Mouse (Mus musculus) brain, adult 2 months (tissue): ENCODE measurements around the gene Ddx28.
A peak's percentile ranks its signal among the peaks of the same experiment; 100 is the strongest.

Source experiments
- DNase-seq: peaks from one replicate; pipeline ENCODE4 v3.0.0; 2011; ENCODE audit warnings: low read depth, low spot score

The Ddx28 gene

DNA sequence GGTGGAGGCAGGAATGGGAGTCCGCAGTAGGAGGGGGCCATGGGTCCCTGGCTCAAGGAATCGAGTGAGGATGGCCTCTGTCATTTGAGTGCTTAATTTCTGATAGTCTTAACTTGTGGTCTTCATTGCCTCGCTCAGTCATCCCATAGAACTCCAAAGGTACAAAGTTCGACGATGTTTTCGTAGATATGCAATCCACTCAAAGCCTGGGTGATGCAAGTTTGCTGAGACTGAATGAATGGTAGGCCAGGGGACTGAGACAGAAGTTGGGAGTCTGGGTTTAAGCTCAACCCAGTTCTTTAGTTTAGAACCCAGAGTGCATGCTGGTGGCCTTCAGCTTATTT, at the start of gene Ddx28:
TSS of gene Ddx28 (minus strand) at position 240 of the 344 bp plus-strand sequence.
- DNase-seq: no peak

- no peak for DNase-seq
Measured at GRCm38 (mm10) chr8:106060521-106060920, 48.8 kb upstream of the Ddx28 start.

GRCm38 (mm10) chr8:106059613-106060371, 48.1 kb upstream of the Ddx28 start:
- DNase-seq: peak; percentile 67

DNA sequence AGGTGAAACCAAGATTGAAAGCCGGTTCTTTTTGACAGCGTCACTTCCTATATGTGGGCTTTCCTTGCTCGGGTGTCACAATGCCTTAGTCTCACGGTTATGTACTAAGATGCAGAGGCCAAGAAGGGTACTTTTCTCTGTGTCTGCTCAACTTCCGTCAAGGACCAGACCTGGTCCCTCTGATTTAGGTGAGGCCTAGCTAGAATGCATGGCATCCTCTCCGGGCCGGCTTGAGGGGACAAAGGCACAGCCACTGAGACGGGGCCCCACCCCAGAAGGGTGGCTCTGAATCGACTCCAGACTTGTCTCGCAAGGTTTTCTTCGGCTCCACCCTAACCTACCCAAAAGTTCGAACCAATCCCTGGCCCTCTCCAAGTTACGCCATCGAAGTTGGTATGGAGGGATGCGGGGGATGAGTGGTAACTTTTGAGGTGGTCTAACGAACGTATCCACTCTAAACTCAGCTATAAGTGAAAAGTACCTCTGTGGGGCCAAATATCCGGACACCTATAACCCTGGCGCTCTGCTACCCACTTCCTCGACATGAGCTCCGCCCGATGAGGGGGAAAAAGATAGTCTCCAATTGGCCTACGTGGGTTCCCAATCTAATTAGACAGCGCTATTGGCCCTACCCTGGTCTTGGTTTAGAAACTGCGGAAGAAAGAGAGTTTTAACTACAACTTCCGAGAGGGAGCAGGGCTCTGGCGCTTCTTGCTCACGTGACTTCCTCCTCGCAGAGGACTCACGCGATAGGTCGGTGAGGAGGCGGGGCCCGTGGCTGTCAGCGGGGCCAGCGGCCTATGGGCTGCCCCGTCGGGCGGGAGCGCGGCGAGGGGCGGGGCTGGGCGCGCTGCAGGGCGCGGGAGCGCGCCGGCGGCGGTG, 47.3 kb upstream of the Ddx28 start, which contains the start of gene Nfatc3:
TSS of gene Nfatc3 (plus strand) at position 110 of the 882 bp plus-strand sequence.
- peak; percentile 99 for DNase-seq

DNA sequence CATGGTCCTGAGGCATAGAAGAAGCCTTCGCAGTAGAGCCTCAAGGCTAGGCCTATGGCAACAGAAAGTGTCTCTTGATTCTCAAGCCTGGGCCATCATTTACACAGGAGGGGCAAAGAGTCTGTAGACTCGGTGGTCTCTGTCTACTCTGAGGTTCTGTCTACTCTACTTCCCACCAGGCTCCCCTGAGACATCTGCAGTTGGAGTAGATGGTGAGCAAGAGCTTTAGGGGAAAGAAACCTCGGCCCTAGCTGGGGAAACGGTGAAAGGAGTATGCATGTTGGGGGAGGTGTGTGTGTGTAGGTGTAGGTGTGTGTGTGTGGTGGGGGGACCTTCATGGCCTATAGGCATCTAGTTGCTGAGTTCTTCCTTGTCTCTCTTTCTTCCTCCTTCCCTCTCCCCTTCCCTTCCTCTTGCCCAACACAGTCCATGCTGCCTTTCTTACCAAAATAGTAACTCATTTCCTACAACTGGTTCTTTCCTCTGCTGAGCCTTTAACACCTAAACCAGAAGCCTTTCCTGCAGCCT, 44.8 kb upstream of the Ddx28 start:
- DNase-seq: no peak

- no peak for DNase-seq
Measured at GRCm38 (mm10) chr8:106055038-106055437, 43.4 kb upstream of the Ddx28 start.

- DNase-seq: no peak
Measured at GRCm38 (mm10) chr8:106054190-106054811, 42.6 kb upstream of the Ddx28 start.

DNA sequence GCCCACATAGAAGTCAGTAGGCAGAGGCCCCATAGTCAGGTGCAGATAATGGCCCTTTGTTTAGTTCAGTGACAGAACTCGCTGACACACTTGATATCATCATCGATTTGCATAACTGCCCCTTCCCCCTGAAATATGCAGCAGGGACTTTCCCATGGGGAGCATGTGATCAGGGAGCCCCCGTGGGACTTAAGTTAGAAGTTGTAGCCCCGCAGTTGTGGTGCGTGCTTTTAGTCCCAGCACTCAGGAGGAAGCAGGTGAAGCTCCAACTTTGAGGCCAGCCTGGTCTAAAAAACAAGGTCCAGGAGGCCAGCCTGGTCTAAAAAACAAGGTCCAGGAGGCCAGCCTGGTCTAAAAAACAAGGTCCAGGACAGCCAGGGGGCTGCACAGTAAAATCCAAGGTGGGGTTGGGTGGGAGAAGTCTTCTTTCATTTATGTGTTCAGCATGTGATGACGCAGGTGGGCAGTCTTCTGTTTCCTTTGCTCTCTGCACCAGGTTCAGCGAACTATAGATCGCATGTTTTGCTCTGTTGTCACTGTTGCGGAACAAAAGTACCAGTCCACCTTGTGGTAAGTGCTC, 40.9 kb upstream of the Ddx28 start:
- DNase-seq: peak; percentile 55

DNA sequence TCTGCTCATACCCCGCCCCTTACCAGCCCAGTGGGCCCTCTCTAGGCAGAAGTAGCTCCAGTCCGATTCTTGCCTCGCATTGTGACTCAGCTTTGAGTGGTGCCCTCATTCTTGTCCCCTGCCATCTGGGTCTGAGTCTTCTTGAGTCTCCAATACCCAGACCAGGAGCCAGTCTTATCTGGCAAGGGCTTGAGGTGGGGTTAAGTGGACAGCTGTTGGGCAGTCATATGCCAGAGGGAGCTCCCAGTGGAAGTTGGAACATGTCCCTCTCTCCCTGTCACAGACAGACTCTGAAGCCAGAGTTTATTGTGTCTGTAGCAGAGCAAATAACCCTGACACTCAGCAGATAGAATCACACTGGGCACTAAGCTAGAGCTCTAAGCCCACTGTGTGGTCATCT, 39.4 kb upstream of the Ddx28 start:
- DNase-seq: peak; percentile 26

GRCm38 (mm10) chr8:106049840-106050239, 38.2 kb upstream of the Ddx28 start:
- DNase-seq: no peak

DNA sequence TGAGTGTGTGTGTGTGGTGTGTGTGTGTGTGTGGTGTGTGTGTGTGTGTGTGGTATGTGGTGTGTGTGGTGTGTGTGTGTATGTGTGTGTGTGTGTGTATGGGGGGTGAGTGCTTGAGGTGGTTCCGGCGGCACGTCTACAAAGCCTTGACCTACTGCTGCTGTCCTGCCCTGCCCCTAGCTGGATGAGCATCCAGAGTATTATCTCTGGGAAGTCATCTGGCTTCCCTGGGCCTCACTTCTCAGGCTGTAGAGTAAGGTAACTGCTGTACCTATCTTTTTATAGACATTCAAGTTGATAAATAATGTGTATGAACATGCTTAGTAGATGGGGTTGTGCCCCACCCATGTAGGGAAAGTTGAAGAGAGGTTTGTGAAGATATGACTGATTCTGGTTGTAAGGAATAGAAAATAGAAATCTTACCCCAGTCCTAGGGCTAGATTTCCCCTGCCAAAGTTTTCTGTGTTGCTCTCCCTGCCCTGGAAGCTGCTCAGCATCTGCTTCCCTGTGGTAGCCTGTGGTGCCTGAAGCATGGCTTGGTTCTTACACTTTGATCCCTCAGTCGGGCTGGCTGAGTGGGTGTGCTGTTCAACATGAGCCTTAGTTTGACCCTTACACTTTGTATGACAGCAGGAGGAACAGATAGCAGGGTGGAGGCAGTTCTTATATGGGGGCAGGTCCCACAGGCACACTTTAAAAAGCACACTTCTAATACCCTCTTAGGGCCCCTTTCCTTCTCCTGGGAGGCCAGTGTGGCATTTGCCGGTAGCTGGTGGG, 36.4 kb upstream of the Ddx28 start:
- DNase-seq: no peak

DNA sequence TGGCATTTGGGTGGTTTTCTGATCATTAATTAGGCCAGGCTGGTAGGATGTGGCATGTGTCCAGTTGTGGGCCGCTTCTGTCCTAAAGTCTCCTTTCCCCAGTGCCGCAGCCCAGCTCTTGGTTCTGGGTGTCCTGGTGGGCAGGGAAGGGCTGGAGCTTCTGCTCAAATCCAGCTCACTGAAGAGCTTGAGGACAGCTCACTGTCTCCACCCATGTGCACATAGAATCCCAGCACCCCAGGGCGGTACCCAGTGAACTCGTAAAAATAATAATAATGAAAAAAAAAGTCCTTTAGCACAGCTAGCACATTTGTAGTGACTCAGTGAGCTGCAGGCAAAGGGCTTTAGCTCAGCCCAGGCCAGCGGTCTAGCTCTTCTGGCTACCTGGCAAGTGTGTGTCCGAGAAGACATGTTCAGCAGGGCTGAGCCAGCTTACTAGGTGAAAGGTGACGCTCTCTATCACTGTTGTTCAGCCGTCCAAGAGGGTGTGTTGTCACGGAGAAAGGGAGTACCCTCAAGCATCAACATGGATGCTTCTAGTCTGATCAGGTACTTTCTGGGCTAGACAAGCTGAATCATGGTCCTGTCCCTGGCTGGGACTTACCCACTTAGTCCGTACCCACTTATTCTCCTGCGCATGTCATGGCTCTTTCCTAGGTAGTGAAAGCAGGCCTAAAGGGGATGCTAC, 35.3 kb upstream of the Ddx28 start:
- DNase-seq: no peak

- no peak for DNase-seq
Measured at GRCm38 (mm10) chr8:106044151-106044550, 32.5 kb upstream of the Ddx28 start.

DNA sequence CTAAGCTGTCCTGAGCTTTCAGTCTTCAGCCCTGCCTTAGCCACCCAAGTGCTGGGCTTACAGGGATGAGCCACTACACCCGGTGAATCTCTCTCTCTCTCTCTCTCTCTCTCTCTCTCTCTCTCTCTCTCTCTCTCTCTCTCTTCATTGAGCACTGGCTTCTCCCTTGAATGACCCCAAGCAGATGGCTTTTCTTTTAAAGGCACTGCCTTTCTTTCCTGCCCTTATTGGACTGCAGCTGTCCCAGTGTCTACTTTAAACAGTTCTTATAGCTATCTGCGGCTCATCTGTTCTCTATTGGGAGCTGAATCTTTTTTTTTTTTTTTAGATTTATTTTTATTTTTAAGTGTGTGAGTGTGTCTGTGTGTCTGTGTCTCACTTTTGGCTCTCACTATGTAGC, 31.4 kb upstream of the Ddx28 start:
- no peak for DNase-seq

GRCm38 (mm10) chr8:106040218-106040617, 28.5 kb upstream of the Ddx28 start:
- no peak for DNase-seq

- DNase-seq: no peak
Measured at GRCm38 (mm10) chr8:106039605-106040004, 27.9 kb upstream of the Ddx28 start.

DNA sequence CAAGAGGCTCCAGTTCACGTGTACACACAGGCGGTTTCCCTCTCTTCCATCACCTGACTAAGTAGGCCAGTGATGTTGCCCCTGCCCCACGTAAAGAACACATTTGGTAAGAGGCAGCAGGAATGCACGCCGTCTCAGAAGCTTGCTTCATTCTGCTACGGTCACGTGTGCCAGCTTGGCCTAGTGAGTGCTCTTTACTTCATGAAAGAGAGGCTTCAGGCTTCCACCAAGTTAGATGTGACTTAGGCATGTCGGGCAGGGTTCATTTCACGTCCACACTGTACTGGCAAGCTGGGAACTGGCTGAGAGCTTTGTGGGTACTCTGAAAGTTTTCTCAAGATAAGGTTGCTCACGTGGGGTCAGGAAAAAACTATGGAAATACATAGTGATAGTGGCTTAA, 27.0 kb upstream of the Ddx28 start:
- DNase-seq: no peak

- peak; percentile 88 for DNase-seq
Measured at GRCm38 (mm10) chr8:106022483-106022882, 10.8 kb upstream of the Ddx28 start.

- DNase-seq: no peak
Measured at GRCm38 (mm10) chr8:106018039-106018438, 6.4 kb upstream of the Ddx28 start.

DNA sequence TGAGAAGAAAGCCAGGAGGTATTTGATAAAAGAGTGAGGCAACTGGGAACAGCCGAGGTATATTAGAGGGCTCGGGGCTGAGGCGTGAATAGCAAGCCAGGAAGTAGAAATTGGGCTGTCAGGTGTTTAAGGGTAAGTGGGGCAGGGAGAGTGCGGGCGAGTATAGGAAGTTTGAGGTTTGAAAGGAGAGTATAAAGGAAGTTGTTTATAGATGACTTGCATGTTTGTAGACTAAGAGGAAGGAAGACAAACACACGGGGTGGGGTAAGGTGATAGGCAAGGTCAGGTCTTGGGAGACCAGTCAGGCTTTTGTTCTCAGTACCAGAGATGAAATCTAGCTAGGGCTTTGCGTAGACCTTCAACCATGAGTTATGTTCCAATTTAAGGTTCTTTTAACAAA, 5.4 kb upstream of the Ddx28 start:
- DNase-seq: no peak
